Mouse (Mus musculus) small intestine, adult 2 months (tissue): ENCODE measurements around the gene Qk. TPM values are rescaled to one million over a fixed set of nuclear protein-coding genes. Genes with fewer than 3 reads are reported as not detected.
A peak's percentile ranks its signal among the peaks of the same experiment; 100 is the strongest.

Experiments used
- H3K27ac ChIP-seq: fragments of 200-500 bp; 2 replicates; pipeline ENCODE4 v1.5.1; 2012; ENCODE audit warnings: low read depth, low read length, control low read depth, inconsistent platforms; ENCODE audit not compliant: insufficient read depth
- H3K27me3 ChIP-seq: fragments of 200-500 bp; 2 replicates; pipeline ENCODE4 v1.6.1; 2012; ENCODE audit warnings: mild to moderate bottlenecking, moderate library complexity, low read length, inconsistent platforms; ENCODE audit not compliant: control insufficient read depth, insufficient read depth
- H3K36me3 ChIP-seq: fragments of 200-500 bp; 2 replicates; pipeline ENCODE4 v1.6.1; 2012; ENCODE audit warnings: mild to moderate bottlenecking, low read length, control low read depth, inconsistent platforms; ENCODE audit not compliant: control insufficient read depth, insufficient read depth
- H3K4me1 ChIP-seq: fragments of 200-500 bp; 2 replicates; pipeline ENCODE4 v1.6.1; 2012; ENCODE audit warnings: low read length, inconsistent platforms, mixed read lengths; ENCODE audit not compliant: control insufficient read depth, insufficient read depth, insufficient read length
- H3K4me3 ChIP-seq: fragments of 200-500 bp; 2 replicates; pipeline ENCODE4 v1.5.1; 2012; ENCODE audit warnings: low read depth, mild to moderate bottlenecking, control low read depth, inconsistent platforms, low read length, moderate library complexity
- CTCF ChIP-seq: fragments of 200-500 bp; IDR thresholded peaks from 2 replicates; pipeline ENCODE4 v1.5.1; 2012; ENCODE audit warnings: low read depth, mild to moderate bottlenecking, control low read depth, inconsistent platforms, low read length, moderate library complexity, mixed read lengths; ENCODE audit not compliant: insufficient replicate concordance, insufficient read length; ENCODE audit errors: extremely low read depth
- POLR2A ChIP-seq: fragments of 200-500 bp; IDR thresholded peaks from 2 replicates; pipeline ENCODE4 v1.6.1; 2012; ENCODE audit warnings: low read depth, mild to moderate bottlenecking, control low read depth, inconsistent platforms, low read length, moderate library complexity
- WGBS: fragments of 180-500 bp; shearing (Covaris S2); methylation state at CpG from one replicate; pipeline ENCODE4 v1.1.7; 2018; 5-methylcytosine and 5-hydroxymethylcytosine counted together
- polyA plus RNA-seq: library from polyadenylated mRNA; depleted of rRNA; stranded (reverse); fragments of >200 nt; gene quantifications from 2 replicates; pipeline ENCODE4 v1.2.3, GENCODE M21; 2012

Qk gene
- polyA plus RNA-seq, 1 experiment, result 13.5 TPM

GRCm38 (mm10) chr17:10359466-10359865 is 39.8 kb upstream of the Qk start:
- 48% methylated on average over 14 of the region's 14 CpGs for WGBS
- no peak for TF ChIP-seq CTCF

GRCm38 (mm10) chr17:10357348-10357747 is 37.7 kb upstream of the Qk start:
- H3K36me3 ChIP-seq, result no peaks in the 10 kb centered on the region
- H3K27me3 ChIP-seq, result no peaks in the 10 kb centered on the region
- H3K4me3 ChIP-seq, result no peak overlapping the region
- TF ChIP-seq CTCF, result no peak
- TF ChIP-seq POLR2A, result no peak
- no peaks in the 10 kb centered on the region for H3K4me1 ChIP-seq
- 91% methylated on average over 12 of the region's 12 CpGs for WGBS
- no peak overlapping the region for H3K27ac ChIP-seq

More at GRCm38 (mm10) chr17:10359466-10359865, 39.8 kb upstream of the Qk start:
- H3K27ac ChIP-seq, result no peak overlapping the region
- no peaks in the 10 kb centered on the region for H3K36me3 ChIP-seq
- no peaks in the 10 kb centered on the region for H3K27me3 ChIP-seq
- H3K4me1 ChIP-seq, result no peaks in the 10 kb centered on the region
- no peak overlapping the region for H3K4me3 ChIP-seq

GRCm38 (mm10) chr17:10356294-10356693 is 36.6 kb upstream of the Qk start:
- 71% methylated on average over 6 of the region's 6 CpGs for WGBS
- TF ChIP-seq CTCF, result no peak
- no peak for TF ChIP-seq POLR2A
- H3K4me1 ChIP-seq, result no peaks in the 10 kb centered on the region

GRCm38 (mm10) chr17:10355746-10356145 is 36.1 kb upstream of the Qk start:
- Histone ChIP-seq H3K27ac (no peak overlapping the region), H3K4me1 (no peaks in the 10 kb centered on the region), H3K36me3 (no peaks in the 10 kb centered on the region), H3K27me3 (no peaks in the 10 kb centered on the region), H3K4me3 (no peak overlapping the region)
- WGBS, result 55% methylated on average over 8 of the region's 8 CpGs
- no peak for TF ChIP-seq POLR2A
- no peak for TF ChIP-seq CTCF

More at GRCm38 (mm10) chr17:10356294-10356693, 36.6 kb upstream of the Qk start:
- H3K4me3 ChIP-seq, result no peak overlapping the region
- no peak overlapping the region for H3K27ac ChIP-seq
- H3K27me3 ChIP-seq, result no peaks in the 10 kb centered on the region
- no peaks in the 10 kb centered on the region for H3K36me3 ChIP-seq

- Histone ChIP-seq H3K27me3 (0 out of 2 replicates have a peak, but pooled peaks cover 3% of the 10 kb centered on the region), H3K36me3 (no peaks in the 10 kb centered on the region), H3K27ac (no peak overlapping the region), H3K4me3 (no peak overlapping the region), H3K4me1 (no peaks in the 10 kb centered on the region)
- WGBS, result 76% methylated on average over 10 of the region's 10 CpGs
- TF ChIP-seq POLR2A, result no peak
- no peak for TF ChIP-seq CTCF
Observed at GRCm38 (mm10) chr17:10338286-10338685, 18.6 kb upstream of the Qk start.

GRCm38 (mm10) chr17:10336558-10336957 is 16.9 kb upstream of the Qk start:
- TF ChIP-seq CTCF (no peak), POLR2A (no peak)
- Histone ChIP-seq H3K27me3 (0 out of 2 replicates have a peak, but pooled peaks cover 3% of the 10 kb centered on the region), H3K4me1 (no peaks in the 10 kb centered on the region), H3K27ac (no peak overlapping the region), H3K4me3 (no peak overlapping the region), H3K36me3 (no peaks in the 10 kb centered on the region)
- WGBS, result 90% methylated on average over 12 of the region's 12 CpGs

- no peak for TF ChIP-seq POLR2A
- no peak for TF ChIP-seq CTCF
Observed at GRCm38 (mm10) chr17:10335809-10336499, 16.3 kb upstream of the Qk start.

More at GRCm38 (mm10) chr17:10335809-10336499, 16.3 kb upstream of the Qk start:
- no peaks in the 10 kb centered on the region for H3K4me1 ChIP-seq
- 0 out of 2 replicates have a peak, but pooled peaks cover 3% of the 10 kb centered on the region for H3K27me3 ChIP-seq
- WGBS, result 38% methylated on average over 16 of the region's 16 CpGs
- H3K27ac ChIP-seq, result 0 out of 2 replicates have a peak overlapping the region, but pooled peaks have one; percentile 35
- H3K4me3 ChIP-seq, result no peak overlapping the region
- no peaks in the 10 kb centered on the region for H3K36me3 ChIP-seq
